Mouse (Mus musculus) left cerebral cortex, adult 8-10 months (tissue): ENCODE data around the gene Gins3. TPM values are rescaled to one million over a fixed set of nuclear protein-coding genes. Genes with fewer than 3 reads are reported as not detected.
A peak's percentile ranks its signal among the peaks of the same experiment; 100 is the strongest.
"Not testable (repeated sequence)": the region's sequence is repeated elsewhere in the genome, so short reads cannot be mapped to it uniquely, and the experiment has no call there.

Source experiments
- DNase-seq, 2 experiments: peaks; one replicate each; pipeline ENCODE4 v3.0.0; 2022; ENCODE audit warnings: low spot score in 2 of 2
- total RNA-seq, 4 experiments: library from RNA; stranded (reverse); gene quantifications; 2 replicates each; pipeline ENCODE4 v1.2.4; 2022

The Gins3 gene
- 1 to 10 TPM; 2.0 to 3.0 (median 2.7) TPM for total RNA-seq

GRCm38 (mm10) chr8:95633262-95634062, at the start of gene Gins3:
Gene Gins3, plus strand, starts transcription at chr8:95633453.
- peak; percentile 86 to 91 for DNase-seq

GRCm38 (mm10) chr8:95587339-95587738, 45.9 kb upstream of the Gins3 start:
- no peak for DNase-seq

- DNase-seq, result no peak
Observed at GRCm38 (mm10) chr8:95589282-95589681, 44.0 kb upstream of the Gins3 start.

- no peak for DNase-seq
Observed at GRCm38 (mm10) chr8:95590539-95590938, 42.7 kb upstream of the Gins3 start.

GRCm38 (mm10) chr8:95592131-95592780, 41.0 kb upstream of the Gins3 start:
- no peak for DNase-seq

- DNase-seq, result no peak
Observed at GRCm38 (mm10) chr8:95593439-95594393, 39.5 kb upstream of the Gins3 start.

GRCm38 (mm10) chr8:95595131-95595530, 38.1 kb upstream of the Gins3 start:
- DNase-seq, result no peak

GRCm38 (mm10) chr8:95596841-95597241, 36.4 kb upstream of the Gins3 start:
- DNase-seq, result no peak

- DNase-seq, result peak in 1 of 2 experiments; percentile 77
Observed at GRCm38 (mm10) chr8:95599861-95600260, 33.4 kb upstream of the Gins3 start.

- no peak for DNase-seq
Observed at GRCm38 (mm10) chr8:95601306-95601705, 31.9 kb upstream of the Gins3 start.

- no peak for DNase-seq
Observed at GRCm38 (mm10) chr8:95602168-95602567, 31.1 kb upstream of the Gins3 start.

- DNase-seq, result not testable (repeated sequence)
Observed at GRCm38 (mm10) chr8:95606509-95606908, 26.7 kb upstream of the Gins3 start.

GRCm38 (mm10) chr8:95607210-95607609, 26.0 kb upstream of the Gins3 start:
- DNase-seq, result peak in 1 of 2 experiments; percentile 39

GRCm38 (mm10) chr8:95609406-95609805, 23.8 kb upstream of the Gins3 start:
- no peak for DNase-seq

- DNase-seq, result no peak
Observed at GRCm38 (mm10) chr8:95610749-95611148, 22.5 kb upstream of the Gins3 start.

- no peak for DNase-seq
Observed at GRCm38 (mm10) chr8:95611769-95612168, 21.5 kb upstream of the Gins3 start.

GRCm38 (mm10) chr8:95616383-95616782, 16.9 kb upstream of the Gins3 start:
- no peak for DNase-seq

- no peak for DNase-seq
Observed at GRCm38 (mm10) chr8:95620046-95620445, 13.2 kb upstream of the Gins3 start.

GRCm38 (mm10) chr8:95624833-95625232, 8.4 kb upstream of the Gins3 start:
- DNase-seq, result no peak

GRCm38 (mm10) chr8:95632840-95633239, 413 bp upstream of the Gins3 start:
- no peak for DNase-seq

- no peak for DNase-seq
Observed at GRCm38 (mm10) chr8:95634063-95634340, 749 bp downstream of the Gins3 start.

- no peak for DNase-seq
Observed at GRCm38 (mm10) chr8:95644942-95645341, 11.7 kb downstream of the Gins3 start.
